Mouse (Mus musculus) midbrain, embryonic 10.5 days (tissue): ENCODE data around the gene Syne2. TPM values are rescaled to one million over a fixed set of nuclear protein-coding genes. Genes with fewer than 3 reads are reported as not detected.
A peak's percentile ranks its signal among the peaks of the same experiment; 100 is the strongest.

Experiments
- DNase-seq: peaks from one replicate; pipeline ENCODE4 v3.0.0-alpha.2; 2017; ENCODE audit warnings: low spot score
- H3K27ac ChIP-seq: fragments of 300-500 bp; sonication (generic); replicated peaks from 2 replicates; pipeline ENCODE4 v1.5.1; 2016; ENCODE audit warnings: mild to moderate bottlenecking
- H3K27me3 ChIP-seq: fragments of 300-500 bp; sonication (generic); 2 replicates; pipeline ENCODE4 v1.6.1; 2016; ENCODE audit warnings: low read depth, mild to moderate bottlenecking; ENCODE audit not compliant: poor library complexity, severe bottlenecking
- H3K36me3 ChIP-seq: fragments of 300-500 bp; sonication (generic); 2 replicates; pipeline ENCODE4 v1.6.1; 2016; ENCODE audit warnings: mild to moderate bottlenecking, moderate library complexity
- H3K4me1 ChIP-seq: fragments of 300-500 bp; sonication (generic); 2 replicates; pipeline ENCODE4 v1.6.1; 2016
- H3K4me3 ChIP-seq: fragments of 300-500 bp; sonication (generic); 2 replicates; pipeline ENCODE4 v1.5.1; 2016; ENCODE audit warnings: mild to moderate bottlenecking, moderate library complexity
- H3K9me3 ChIP-seq: fragments of 300-500 bp; sonication (generic); replicated peaks from 2 replicates; pipeline ENCODE4 v1.6.1; 2016; ENCODE audit warnings: mild to moderate bottlenecking
- WGBS: fragments of 180-500 bp; shearing (Covaris S2); methylation state at CpG from one replicate; pipeline ENCODE4 v1.1.7; 2016; 5-methylcytosine and 5-hydroxymethylcytosine counted together
- polyA plus RNA-seq: library from polyadenylated mRNA; unstranded; fragments of >200 nt; fragmentation: Nextera tagmentation; extraction: Ambion mirVana; gene quantifications from 2 replicates; pipeline ENCODE4 v1.2.1, GENCODE M21; 2016

Syne2 gene
- polyA plus RNA-seq, 1 experiment from 2014 or later: 93.1 TPM

GRCm38 (mm10) chr12:75998416-75998815 lies 180.5 kb downstream of the Syne2 start:
- peaks cover 93% of the 10 kb centered on the region for H3K36me3 ChIP-seq

GRCm38 (mm10) chr12:76004697-76005249 lies 186.8 kb downstream of the Syne2 start:
- Histone ChIP-seq H3K4me1 (peaks cover 15% of the 10 kb centered on the region), H3K36me3 (peaks cover 90% of the 10 kb centered on the region), H3K27me3 (no peaks in the 10 kb centered on the region), H3K4me3 (no peak overlapping the region), H3K27ac (peak overlapping the region; percentile 3; the same call in 1 of the 2 replicates), H3K9me3 (no peaks in the 10 kb centered on the region)
- DNase-seq: peak; percentile 85
- WGBS: 42% methylated on average over 9 of the region's 9 CpGs

More at GRCm38 (mm10) chr12:75998416-75998815, 180.5 kb downstream of the Syne2 start:
- Histone ChIP-seq H3K27ac (no peak overlapping the region), H3K4me1 (no peaks in the 10 kb centered on the region), H3K27me3 (no peaks in the 10 kb centered on the region), H3K4me3 (no peak overlapping the region), H3K9me3 (no peaks in the 10 kb centered on the region)
- 89% methylated on average over 2 of the region's 2 CpGs for WGBS
- DNase-seq: no peak

- H3K4me1 ChIP-seq: peaks cover 24% of the 10 kb centered on the region
- no peaks in the 10 kb centered on the region for H3K9me3 ChIP-seq
- H3K36me3 ChIP-seq: peaks cover 69% of the 10 kb centered on the region
- H3K4me3 ChIP-seq: no peak overlapping the region
- 75% methylated on average over 6 of the region's 6 CpGs for WGBS
- H3K27me3 ChIP-seq: no peaks in the 10 kb centered on the region
- DNase-seq: no peak
- H3K27ac ChIP-seq: no peak overlapping the region
Observed at GRCm38 (mm10) chr12:76008991-76009390, 191.1 kb downstream of the Syne2 start.

- Histone ChIP-seq H3K36me3 (peaks cover 66% of the 10 kb centered on the region), H3K4me3 (no peak overlapping the region), H3K4me1 (peaks cover 10% of the 10 kb centered on the region), H3K27ac (no peak overlapping the region), H3K9me3 (no peaks in the 10 kb centered on the region), H3K27me3 (no peaks in the 10 kb centered on the region)
- DNase-seq: no peak
- 94% methylated on average over 4 of the region's 4 CpGs for WGBS
Observed at GRCm38 (mm10) chr12:76012789-76013188, 194.9 kb downstream of the Syne2 start.

GRCm38 (mm10) chr12:76013480-76013879 lies 195.5 kb downstream of the Syne2 start:
- Histone ChIP-seq H3K27me3 (no peaks in the 10 kb centered on the region), H3K4me3 (no peak overlapping the region), H3K36me3 (peaks cover 66% of the 10 kb centered on the region), H3K9me3 (no peaks in the 10 kb centered on the region), H3K4me1 (peaks cover 10% of the 10 kb centered on the region), H3K27ac (no peak overlapping the region)
- DNase-seq: no peak
- WGBS: 37% methylated on average over 4 of the region's 4 CpGs

GRCm38 (mm10) chr12:76015026-76015425 lies 197.1 kb downstream of the Syne2 start:
- 91% methylated on average over 15 of the region's 15 CpGs for WGBS
- no peak overlapping the region for H3K4me3 ChIP-seq
- H3K36me3 ChIP-seq: peaks cover 66% of the 10 kb centered on the region
- H3K27ac ChIP-seq: no peak overlapping the region
- no peaks in the 10 kb centered on the region for H3K9me3 ChIP-seq
- peaks cover 10% of the 10 kb centered on the region for H3K4me1 ChIP-seq
- H3K27me3 ChIP-seq: no peaks in the 10 kb centered on the region
- no peak for DNase-seq

- Histone ChIP-seq H3K9me3 (no peaks in the 10 kb centered on the region), H3K27ac (no peak overlapping the region), H3K4me3 (no peak overlapping the region), H3K36me3 (peaks cover 66% of the 10 kb centered on the region), H3K4me1 (peaks cover 10% of the 10 kb centered on the region), H3K27me3 (no peaks in the 10 kb centered on the region)
- 92% methylated on average over 11 of the region's 11 CpGs for WGBS
- no peak for DNase-seq
Observed at GRCm38 (mm10) chr12:76015489-76015888, 197.6 kb downstream of the Syne2 start.

- peaks cover 69% of the 10 kb centered on the region for H3K36me3 ChIP-seq
Observed at GRCm38 (mm10) chr12:76016123-76017101, 198.5 kb downstream of the Syne2 start.

GRCm38 (mm10) chr12:76018640-76019039 lies 200.7 kb downstream of the Syne2 start:
- Histone ChIP-seq H3K27me3 (no peaks in the 10 kb centered on the region), H3K9me3 (no peaks in the 10 kb centered on the region), H3K4me1 (peaks cover 4% of the 10 kb centered on the region), H3K27ac (no peak overlapping the region), H3K36me3 (peaks cover 85% of the 10 kb centered on the region), H3K4me3 (no peak overlapping the region)
- WGBS: 94% methylated on average over 8 of the region's 8 CpGs
- no peak for DNase-seq

More at GRCm38 (mm10) chr12:76016123-76017101, 198.5 kb downstream of the Syne2 start:
- Histone ChIP-seq H3K27me3 (no peaks in the 10 kb centered on the region), H3K9me3 (no peaks in the 10 kb centered on the region), H3K4me1 (peaks cover 10% of the 10 kb centered on the region), H3K27ac (no peak overlapping the region), H3K4me3 (no peak overlapping the region)
- WGBS: 80% methylated on average over 14 of the region's 14 CpGs
- DNase-seq: peak; percentile 76

GRCm38 (mm10) chr12:76042301-76042700 lies 224.4 kb downstream of the Syne2 start:
- H3K4me1 ChIP-seq: no peaks in the 10 kb centered on the region
- no peaks in the 10 kb centered on the region for H3K27me3 ChIP-seq
- no peak overlapping the region for H3K27ac ChIP-seq
- H3K4me3 ChIP-seq: no peak overlapping the region
- no peaks in the 10 kb centered on the region for H3K9me3 ChIP-seq
- DNase-seq: no peak
- peaks cover 92% of the 10 kb centered on the region for H3K36me3 ChIP-seq
- WGBS: 86% methylated on average over 8 of the region's 8 CpGs

GRCm38 (mm10) chr12:76046561-76046960 lies 228.6 kb downstream of the Syne2 start:
- H3K36me3 ChIP-seq: peaks cover 90% of the 10 kb centered on the region
- H3K27me3 ChIP-seq: no peaks in the 10 kb centered on the region
- 94% methylated on average over 6 of the region's 6 CpGs for WGBS
- H3K4me3 ChIP-seq: no peak overlapping the region
- no peak overlapping the region for H3K27ac ChIP-seq
- no peaks in the 10 kb centered on the region for H3K4me1 ChIP-seq
- H3K9me3 ChIP-seq: no peaks in the 10 kb centered on the region
- no peak for DNase-seq

GRCm38 (mm10) chr12:76047921-76048320 lies 230.0 kb downstream of the Syne2 start:
- H3K4me1 ChIP-seq: no peaks in the 10 kb centered on the region
- no peak overlapping the region for H3K4me3 ChIP-seq
- DNase-seq: no peak
- H3K27me3 ChIP-seq: no peaks in the 10 kb centered on the region
- no peak overlapping the region for H3K27ac ChIP-seq
- H3K9me3 ChIP-seq: no peaks in the 10 kb centered on the region
- 86% methylated on average over 3 of the region's 3 CpGs for WGBS
- peaks cover 90% of the 10 kb centered on the region for H3K36me3 ChIP-seq

GRCm38 (mm10) chr12:76048672-76049071 lies 230.7 kb downstream of the Syne2 start:
- DNase-seq: no peak
- 84% methylated on average over 8 of the region's 8 CpGs for WGBS
- H3K27me3 ChIP-seq: no peaks in the 10 kb centered on the region
- no peak overlapping the region for H3K4me3 ChIP-seq
- no peak overlapping the region for H3K27ac ChIP-seq
- H3K9me3 ChIP-seq: no peaks in the 10 kb centered on the region
- peaks cover 90% of the 10 kb centered on the region for H3K36me3 ChIP-seq
- H3K4me1 ChIP-seq: no peaks in the 10 kb centered on the region
